Comparison of ENCODE assay signal across 25 mouse cellular contexts in the genomic region with DNA sequence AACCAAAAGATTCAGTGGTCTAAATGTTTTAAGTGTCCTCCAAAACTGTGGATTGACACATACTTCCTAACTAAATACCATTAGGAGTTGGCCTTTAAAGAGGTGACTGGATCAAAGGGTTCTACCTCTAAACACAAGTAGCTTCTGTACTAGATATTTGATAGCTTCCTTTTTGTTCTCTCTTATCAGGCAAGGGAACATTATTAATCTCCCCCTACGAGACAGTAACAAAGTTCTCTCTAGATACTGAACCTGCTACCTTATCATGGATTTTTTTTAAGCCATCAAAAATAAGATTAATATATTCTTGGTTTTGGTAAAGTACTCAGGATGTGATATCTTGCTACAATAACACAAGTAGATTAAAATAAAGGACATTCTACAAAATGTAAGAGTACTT.
"Had no signal": no experiment of that assay in that cellular context is flagged by ENCODE, and none has a peak within 500 bp of the region (broad histone marks: within the 10 kb centered on the region; RNA-seq: fewer than 3 reads in every experiment).

No protein-coding gene starts in this region.

- DNase-seq: gastrocnemius, adult 2 months; gastrocnemius, postnatal 10 days; gastrocnemius, postnatal 25 days; heart, adult 18-20 months; heart, postnatal 10 days; heart, postnatal 4 days; kidney, adult 11 months; kidney, adult 9 months; kidney, postnatal 14 days; kidney, postnatal 36 days; layer of hippocampus, adult 9-11 months; layer of hippocampus, postnatal 36 days; left cerebral cortex, postnatal 4 days had no signal

- H3K4me3 ChIP-seq: gastrocnemius, adult 2 months; heart, embryonic 10.5 days; heart, embryonic 12.5 days; hindbrain, embryonic 10.5 days; hindbrain, embryonic 12.5 days; kidney, embryonic 15.5 days; limb, embryonic 13.5 days; limb, embryonic 15.5 days had no signal

- H3K9me3 ChIP-seq: heart, embryonic 10.5 days; heart, embryonic 12.5 days; hindbrain, embryonic 10.5 days; hindbrain, embryonic 12.5 days; kidney, embryonic 15.5 days; limb, embryonic 13.5 days; limb, embryonic 15.5 days had no signal

- H3K4me2 ChIP-seq: heart, embryonic 12.5 days; hindbrain, embryonic 12.5 days; hindbrain, embryonic 14.5 days; kidney, embryonic 15.5 days; limb, embryonic 13.5 days; limb, embryonic 15.5 days had no signal

- H3K9ac ChIP-seq: heart, embryonic 12.5 days; hindbrain, embryonic 12.5 days; hindbrain, embryonic 14.5 days; kidney, embryonic 15.5 days; limb, embryonic 13.5 days; limb, embryonic 15.5 days; liver, embryonic 14.5 days had no signal

- H3K27me3 ChIP-seq: heart, embryonic 12.5 days; hindbrain, embryonic 12.5 days; kidney, embryonic 15.5 days; limb, embryonic 13.5 days; limb, embryonic 15.5 days had no signal

- ATAC-seq: hindbrain, embryonic 16.5 days; intestine, embryonic 16.5 days had no signal

- H3K27ac ChIP-seq: gastrocnemius, adult 2 months; heart, embryonic 10.5 days; hindbrain, embryonic 10.5 days; hindbrain, embryonic 12.5 days; hindbrain, embryonic 14.5 days; kidney, embryonic 15.5 days; kidney, postnatal 0 days; limb, embryonic 13.5 days; limb, embryonic 15.5 days; liver, embryonic 14.5 days had no signal
